In the genomic region with DNA sequence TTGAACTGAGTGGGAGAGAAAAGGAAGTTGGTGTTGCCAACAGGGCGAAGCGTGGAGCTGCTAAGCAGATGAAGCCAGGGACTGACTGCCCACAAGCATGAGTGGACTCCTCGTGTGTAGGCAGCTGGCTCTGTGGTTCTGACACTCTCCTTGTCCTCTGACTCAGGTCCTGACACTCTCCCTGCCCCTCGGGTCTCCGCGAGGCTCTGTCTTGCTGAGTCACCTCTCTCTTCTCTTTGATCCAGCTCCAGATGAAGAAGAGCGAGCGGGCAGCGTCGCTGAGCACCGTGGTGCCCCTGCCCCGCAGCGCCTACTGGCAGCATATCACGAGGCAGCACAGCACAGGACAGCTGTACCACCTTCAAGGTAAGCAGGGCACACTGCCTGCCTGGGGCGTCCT, we compare ENCODE assay signal across 32 mouse cellular contexts.
DNase-seq lines count a peak whose midpoint lies in the region; ATAC-seq lines count a peak whose summit lies in the region.
"Had no signal": no experiment of that assay in that cellular context is flagged by ENCODE, and none has a peak within 500 bp of the region (broad histone marks: within the 10 kb centered on the region; RNA-seq: fewer than 3 reads in every experiment).

No protein-coding gene starts in this region.

- peaks cover 5% of the 10 kb centered on the region; the same call in 1 of the 2 replicates for H3K4me1 ChIP-seq in forebrain, embryonic 10.5 days
- H3K4me1 ChIP-seq in forebrain, embryonic 13.5 days = 0 out of 2 replicates have a peak, but pooled peaks cover 3% of the 10 kb centered on the region
- H3K4me1 ChIP-seq: embryonic facial prominence, embryonic 15.5 days; heart, embryonic 10.5 days; heart, embryonic 15.5 days; hindbrain, embryonic 13.5 days; kidney, embryonic 15.5 days; limb, embryonic 12.5 days; liver, embryonic 15.5 days had no signal

- no peak overlapping the region for H3K4me3 ChIP-seq in forebrain, embryonic 10.5 days
- no peak overlapping the region for H3K4me3 ChIP-seq in forebrain, embryonic 13.5 days
- H3K4me3 ChIP-seq: embryonic facial prominence, embryonic 15.5 days; heart, embryonic 10.5 days; heart, embryonic 15.5 days; hindbrain, embryonic 13.5 days; kidney, embryonic 15.5 days; layer of hippocampus, adult 2 months; left cerebral cortex, adult 2 months; limb, embryonic 12.5 days; liver, embryonic 15.5 days had no signal

- no peaks in the 10 kb centered on the region for H3K27me3 ChIP-seq in forebrain, embryonic 10.5 days (ENCODE audit: poor library complexity, severe bottlenecking)
- H3K27me3 ChIP-seq in forebrain, embryonic 13.5 days = no peaks in the 10 kb centered on the region
- H3K27me3 ChIP-seq: embryonic facial prominence, embryonic 15.5 days; heart, embryonic 15.5 days; hindbrain, embryonic 13.5 days; liver, embryonic 15.5 days had no signal

- peak overlapping the region; percentile 58; the same call in 1 of the 2 replicates for H3K27ac ChIP-seq in forebrain, embryonic 10.5 days
- no peak overlapping the region for H3K27ac ChIP-seq in forebrain, embryonic 13.5 days
- H3K27ac ChIP-seq: embryonic facial prominence, embryonic 15.5 days; heart, embryonic 10.5 days; heart, embryonic 15.5 days; hindbrain, embryonic 13.5 days; kidney, embryonic 15.5 days; layer of hippocampus, adult 2 months; left cerebral cortex, adult 2 months; limb, embryonic 12.5 days; liver, embryonic 15.5 days; stomach, postnatal 0 days had no signal

- H3K36me3 ChIP-seq in forebrain, embryonic 10.5 days (replicated peaks) = no peaks in the 10 kb centered on the region
- peaks cover 4% of the 10 kb centered on the region; the same call in 1 of the 2 replicates for H3K36me3 ChIP-seq in forebrain, embryonic 13.5 days (ENCODE audit: poor library complexity, severe bottlenecking)
- H3K36me3 ChIP-seq: embryonic facial prominence, embryonic 15.5 days; heart, embryonic 10.5 days; heart, embryonic 15.5 days; kidney, embryonic 15.5 days; limb, embryonic 12.5 days; liver, embryonic 15.5 days had no signal

- H3K4me2 ChIP-seq in forebrain, embryonic 13.5 days = no peak overlapping the region
- H3K4me2 ChIP-seq: embryonic facial prominence, embryonic 15.5 days; heart, embryonic 15.5 days; hindbrain, embryonic 13.5 days; kidney, embryonic 15.5 days; limb, embryonic 12.5 days; liver, embryonic 15.5 days; lung, embryonic 14.5 days had no signal

- DNase-seq in forebrain, embryonic 10.5 days (ENCODE audit: extremely low spot score, low spot score) = no peak
- DNase-seq in 3134 (ENCODE audit: extremely low read depth, insufficient read length, low spot score) = peak; percentile 15
- DNase-seq in adrenal gland, adult 2 months = peak; percentile 74
- DNase-seq in adrenal gland, postnatal 36 days = peak; percentile 38 to 47
- no peak for DNase-seq in gastrocnemius, postnatal 25 days
- DNase-seq in ovary, postnatal 14 days (ENCODE audit: low spot score) = no peak
- DNase-seq: cerebellum, adult 11-12 months; cerebellum, adult 9-11 months; gastrocnemius, postnatal 14 days; heart, adult 11 months; kidney, postnatal 36 days; lung, embryonic 14.5 days; lung, postnatal 14 days; midbrain, embryonic 14.5 days; right cerebral cortex, adult 18-20 months; right cerebral cortex, postnatal 4 days; thymus, adult 18-20 months; thymus, postnatal 4 days had no signal

- H3K9ac ChIP-seq in forebrain, embryonic 13.5 days = no peak overlapping the region
- H3K9ac ChIP-seq: embryonic facial prominence, embryonic 15.5 days; heart, embryonic 15.5 days; hindbrain, embryonic 13.5 days; kidney, embryonic 15.5 days; limb, embryonic 12.5 days; liver, embryonic 15.5 days; lung, embryonic 14.5 days had no signal

- no peak for ATAC-seq in forebrain, embryonic 13.5 days
- ATAC-seq: activated CD4-positive, CD25-positive, alpha-beta regulatory T cell, adult 4 months; forebrain, embryonic 14.5 days; intestine, postnatal 0 days had no signal

- no peaks in the 10 kb centered on the region for H3K9me3 ChIP-seq in forebrain, embryonic 10.5 days
- H3K9me3 ChIP-seq in forebrain, embryonic 13.5 days (replicated peaks) = no peaks in the 10 kb centered on the region
- H3K9me3 ChIP-seq: embryonic facial prominence, embryonic 15.5 days; heart, embryonic 10.5 days; heart, embryonic 15.5 days; hindbrain, embryonic 13.5 days; kidney, embryonic 15.5 days; limb, embryonic 12.5 days; liver, embryonic 15.5 days had no signal

- WGBS in forebrain, embryonic 10.5 days = 90% methylated on average over 15 of the region's 15 CpGs
- WGBS in forebrain, embryonic 13.5 days = 87% methylated on average over 15 of the region's 15 CpGs

Comparison
In these comparisons a context has a peak if more than half of its experiments do, and no peak if none do; other contexts are left out.
1. DNase-seq: peak in 3134 (single experiment), adrenal gland, adult 2 months (single experiment) and adrenal gland, postnatal 36 days (2 of 2); none in forebrain, embryonic 10.5 days (single experiment), gastrocnemius, postnatal 25 days (single experiment) and ovary, postnatal 14 days (single experiment).